Mouse (Mus musculus) midbrain, embryonic 12.5 days (tissue): Measurements from ENCODE around the gene Sord. TPM values are rescaled to one million over a fixed set of nuclear protein-coding genes. Genes with fewer than 3 reads are reported as not detected.

ENCODE experiments used
- ATAC-seq: fragments of 200-750 bp; cut with Nextera tagmentation; 2 replicates; pipeline ENCODE4 v1.8.0; 2017; ENCODE audit warnings: low read depth, moderate TSS enrichment, moderate library complexity; ENCODE audit not compliant: low FRiP score
- H3K27ac ChIP-seq: fragments of 300-500 bp; sonication (generic); replicated peaks from 2 replicates; pipeline ENCODE4 v1.5.1; 2016; ENCODE audit warnings: mild to moderate bottlenecking
- H3K27me3 ChIP-seq: fragments of 300-500 bp; sonication (generic); 2 replicates; pipeline ENCODE4 v1.6.1; 2016; ENCODE audit warnings: mild to moderate bottlenecking
- H3K36me3 ChIP-seq: fragments of 300-500 bp; sonication (generic); 2 replicates; pipeline ENCODE4 v1.6.1; 2016
- H3K4me1 ChIP-seq: fragments of 300-500 bp; sonication (generic); 2 replicates; pipeline ENCODE4 v1.6.1; 2016
- H3K4me2 ChIP-seq: fragments of 300-500 bp; sonication (generic); replicated peaks from 2 replicates; pipeline ENCODE4 v1.6.1; 2016; ENCODE audit warnings: mild to moderate bottlenecking, moderate library complexity
- H3K4me3 ChIP-seq: fragments of 300-500 bp; sonication (generic); 2 replicates; pipeline ENCODE4 v1.5.1; 2016; ENCODE audit warnings: mild to moderate bottlenecking
- H3K9ac ChIP-seq: fragments of 300-500 bp; sonication (generic); replicated peaks from 2 replicates; pipeline ENCODE4 v1.6.1; 2016; ENCODE audit warnings: mild to moderate bottlenecking, moderate library complexity
- H3K9me3 ChIP-seq: fragments of 300-500 bp; sonication (generic); 2 replicates; pipeline ENCODE4 v1.6.1; 2016; ENCODE audit warnings: mild to moderate bottlenecking
- WGBS: fragments of 180-500 bp; shearing (Covaris S2); methylation state at CpG from one replicate; pipeline ENCODE4 v1.1.7; 2016; 5-methylcytosine and 5-hydroxymethylcytosine counted together
- polyA plus RNA-seq: library from polyadenylated mRNA; unstranded; fragments of >200 nt; fragmentation: Nextera tagmentation; extraction: Ambion mirVana; gene quantifications from 2 replicates; pipeline ENCODE4 v1.2.1, GENCODE M21; 2016

The Sord gene
- polyA plus RNA-seq, 1 experiment from 2014 or later, result 25.3 TPM

- H3K4me1 ChIP-seq, result peaks cover 41% of the 10 kb centered on the region
- H3K4me3 ChIP-seq, result peak within 1 kb of the TSS; percentile 28
- no peak within 1 kb of the TSS for H3K27ac ChIP-seq
- peak within 1 kb of the TSS; percentile 47 for H3K4me2 ChIP-seq
- H3K9me3 ChIP-seq, result no peaks in the 10 kb centered on the region
- H3K9ac ChIP-seq, result no peak within 1 kb of the TSS
- H3K27me3 ChIP-seq, result peaks cover 100% of the 10 kb centered on the region
- no peaks in the 10 kb centered on the region for H3K36me3 ChIP-seq
- WGBS, result under 1% methylated on average over 43 of the region's 43 CpGs
- no peak for ATAC-seq
Measured at GRCm38 (mm10) chr2:122298596-122299490, 64.3 kb downstream of the Sord start, which contains the start of gene Duoxa2. Duoxa2 (plus strand) TSS chr2:122298900.

DNA sequence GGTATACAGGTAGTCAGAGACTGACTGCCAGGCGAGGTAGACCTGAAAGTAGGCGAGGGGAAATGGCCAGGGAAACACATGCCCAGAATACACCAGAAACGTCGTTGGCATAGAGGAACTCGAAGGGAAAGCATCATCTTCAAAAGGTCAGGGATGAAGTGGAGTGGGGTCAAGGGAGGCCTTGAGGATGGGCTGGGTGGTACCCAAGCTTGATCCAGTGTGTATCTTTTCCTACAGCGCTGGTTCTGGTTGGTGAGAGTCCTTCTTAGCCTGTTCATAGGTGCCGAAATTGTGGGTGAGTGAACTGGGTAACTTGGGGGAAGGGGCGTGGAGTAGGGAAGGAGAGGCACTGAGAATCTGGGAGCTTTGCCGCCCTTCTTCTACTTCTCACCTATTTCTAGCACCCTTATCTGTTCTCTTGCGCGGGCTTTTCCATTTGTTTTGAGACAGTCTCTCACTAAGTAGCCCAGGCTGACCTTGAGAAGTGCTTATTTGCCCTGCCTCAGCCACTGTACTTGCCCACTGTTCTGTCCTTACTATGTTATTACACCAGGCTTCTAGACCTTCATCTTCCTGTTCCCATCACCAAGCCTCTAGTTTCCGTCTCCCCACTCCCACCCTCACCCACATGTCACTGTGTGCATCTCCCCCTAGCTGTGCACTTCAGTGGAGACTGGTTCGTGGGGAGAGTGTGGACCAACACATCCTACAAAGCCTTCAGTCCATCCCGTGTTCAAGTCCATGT lies 65.5 kb downstream of the Sord start:
- ATAC-seq, result no peak

GRCm38 (mm10) chr2:122300656-122301020 lies 66.1 kb downstream of the Sord start:
- H3K4me3 ChIP-seq, result no peak overlapping the region
- peaks cover 41% of the 10 kb centered on the region for H3K4me1 ChIP-seq
- no peaks in the 10 kb centered on the region for H3K36me3 ChIP-seq
- WGBS, result 4% methylated on average over 14 of the region's 14 CpGs
- no peaks in the 10 kb centered on the region for H3K9me3 ChIP-seq
- H3K27me3 ChIP-seq, result peaks cover 100% of the 10 kb centered on the region
- no peak overlapping the region for H3K9ac ChIP-seq
- no peak overlapping the region for H3K27ac ChIP-seq
- ATAC-seq, result no peak
- H3K4me2 ChIP-seq, result peak overlapping the region; percentile 59; the same call in 1 of the 2 replicates

More for the DNA sequence above, 65.5 kb downstream of the Sord start:
- Histone ChIP-seq H3K4me3 (no peak overlapping the region), H3K4me1 (peaks cover 41% of the 10 kb centered on the region), H3K27ac (no peak overlapping the region), H3K36me3 (no peaks in the 10 kb centered on the region), H3K9ac (no peak overlapping the region), H3K4me2 (no peak overlapping the region), H3K9me3 (no peaks in the 10 kb centered on the region), H3K27me3 (peaks cover 100% of the 10 kb centered on the region)
- 10% methylated on average over 14 of the region's 14 CpGs for WGBS

DNA sequence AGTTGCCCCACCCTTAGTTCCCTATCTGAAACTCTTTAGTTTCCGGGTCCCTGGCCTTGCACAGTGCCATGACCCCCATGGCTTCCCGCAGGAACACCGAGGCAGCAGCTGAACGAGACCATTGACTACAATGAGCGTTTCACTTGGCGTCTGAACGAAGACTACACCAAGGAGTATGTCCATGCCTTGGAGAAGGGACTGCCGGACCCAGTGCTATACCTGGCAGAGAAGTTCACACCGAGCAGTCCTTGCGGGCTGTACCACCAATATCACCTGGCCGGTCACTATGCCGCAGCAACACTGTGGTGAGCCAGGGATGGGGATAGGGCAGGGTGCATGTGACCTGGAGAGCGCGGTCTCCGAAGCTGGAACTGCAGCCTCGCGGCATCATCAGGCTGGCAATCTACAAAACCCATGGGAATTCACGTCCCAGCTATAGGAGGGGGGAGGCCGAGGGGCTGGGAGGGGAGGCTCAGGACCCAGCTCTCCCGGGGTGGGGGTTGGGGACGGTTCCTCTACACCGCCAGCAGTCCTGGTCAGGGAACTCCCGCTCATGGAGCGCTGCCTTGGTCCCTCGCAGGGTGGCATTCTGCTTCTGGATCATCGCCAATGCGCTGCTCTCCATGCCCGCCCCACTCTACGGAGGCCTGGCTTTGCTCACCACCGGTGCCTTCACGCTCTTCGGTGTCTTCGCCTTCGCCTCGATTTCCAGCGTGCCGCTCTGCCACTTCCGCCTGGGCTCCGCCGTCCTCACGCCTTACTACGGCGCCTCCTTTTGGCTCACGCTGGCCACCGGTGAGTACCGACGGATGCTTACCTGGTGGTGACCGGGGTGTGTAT lies 66.8 kb downstream of the Sord start:
- Histone ChIP-seq H3K9ac (peak overlapping the region; percentile 20; the same call in 1 of the 2 replicates), H3K4me2 (peak overlapping the region; percentile 59), H3K27me3 (peaks cover 99% of the 10 kb centered on the region), H3K4me1 (peaks cover 41% of the 10 kb centered on the region), H3K4me3 (peak overlapping the region; percentile 45), H3K27ac (no peak overlapping the region), H3K9me3 (no peaks in the 10 kb centered on the region), H3K36me3 (no peaks in the 10 kb centered on the region)
- peak; percentile 52 for ATAC-seq
- 2% methylated on average over 48 of the region's 48 CpGs for WGBS

DNA sequence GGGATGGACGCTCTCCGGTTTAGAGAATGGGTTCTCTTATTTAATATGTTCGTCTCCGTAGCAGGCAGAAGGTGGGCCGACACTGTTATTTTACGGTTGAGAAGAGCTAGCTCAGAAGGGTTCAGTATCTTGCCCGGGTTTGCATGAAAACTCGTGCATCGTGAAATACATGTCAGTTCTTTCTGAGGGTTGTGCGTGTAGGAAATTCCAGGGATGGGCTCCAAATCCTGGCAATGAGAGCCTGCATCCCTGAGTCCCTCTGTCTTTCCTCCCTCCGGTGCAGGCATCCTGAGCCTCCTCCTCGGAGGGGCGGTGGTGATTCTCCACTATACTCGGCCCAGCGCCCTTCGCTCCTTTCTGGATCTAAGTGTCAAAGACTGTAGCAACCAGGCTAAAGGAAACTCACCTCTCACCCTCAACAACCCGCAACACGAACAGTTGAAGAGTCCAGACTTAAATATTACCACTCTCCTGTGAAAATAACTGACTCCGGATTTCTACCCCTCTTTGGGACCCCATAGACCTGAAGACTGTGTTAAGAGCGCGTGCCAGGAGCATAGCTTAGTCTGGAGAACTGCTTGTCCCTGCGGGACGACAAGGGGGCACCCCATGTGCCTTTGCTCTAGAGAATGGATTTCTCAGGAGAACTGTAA lies 67.5 kb downstream of the Sord start:
- Histone ChIP-seq H3K4me3 (peak overlapping the region; percentile 45), H3K9me3 (no peaks in the 10 kb centered on the region), H3K27me3 (peaks cover 99% of the 10 kb centered on the region), H3K4me1 (peaks cover 39% of the 10 kb centered on the region), H3K9ac (peak overlapping the region; percentile 20; the same call in 1 of the 2 replicates), H3K36me3 (no peaks in the 10 kb centered on the region), H3K27ac (no peak overlapping the region), H3K4me2 (peak overlapping the region; percentile 59)
- WGBS, result 8% methylated on average over 23 of the region's 23 CpGs
- ATAC-seq, result no peak

GRCm38 (mm10) chr2:122302574-122303241 lies 68.2 kb downstream of the Sord start:
- no peak overlapping the region for H3K4me2 ChIP-seq
- WGBS, result 8% methylated on average over 9 of the region's 9 CpGs

DNA sequence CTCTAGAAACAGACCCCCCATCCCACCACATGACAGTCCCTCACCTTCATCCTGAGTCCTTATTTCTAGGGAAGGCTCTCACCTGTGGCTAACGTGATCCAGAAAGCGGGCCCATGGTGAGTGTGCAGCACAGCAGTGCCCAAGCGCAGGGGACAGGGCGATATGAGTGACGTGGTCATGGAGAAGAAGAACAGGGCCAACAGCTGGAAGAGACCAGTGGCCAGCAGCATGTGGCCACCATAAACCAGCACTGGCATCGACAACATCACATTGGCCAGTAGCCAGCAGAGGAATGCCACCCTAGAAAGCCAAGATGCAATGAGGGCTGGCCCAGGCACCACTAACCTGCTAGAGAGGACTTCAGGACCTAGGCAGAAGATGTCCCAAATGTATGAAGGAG lies 70.0 kb downstream of the Sord start:
- ATAC-seq, result no peak
- Histone ChIP-seq H3K27ac (no peak overlapping the region), H3K9ac (no peak overlapping the region), H3K4me1 (peaks cover 15% of the 10 kb centered on the region), H3K9me3 (no peaks in the 10 kb centered on the region), H3K4me2 (no peak overlapping the region), H3K4me3 (no peak overlapping the region), H3K27me3 (peaks cover 86% of the 10 kb centered on the region), H3K36me3 (no peaks in the 10 kb centered on the region)
- WGBS, result 90% methylated on average over 6 of the region's 6 CpGs

More at GRCm38 (mm10) chr2:122302574-122303241, 68.2 kb downstream of the Sord start:
- Histone ChIP-seq H3K27me3 (peaks cover 94% of the 10 kb centered on the region), H3K9me3 (no peaks in the 10 kb centered on the region), H3K4me1 (peaks cover 32% of the 10 kb centered on the region), H3K9ac (no peak overlapping the region), H3K4me3 (no peak overlapping the region), H3K27ac (no peak overlapping the region), H3K36me3 (no peaks in the 10 kb centered on the region)
- peak; percentile 40; the same call in 1 of the 2 replicates for ATAC-seq

DNA sequence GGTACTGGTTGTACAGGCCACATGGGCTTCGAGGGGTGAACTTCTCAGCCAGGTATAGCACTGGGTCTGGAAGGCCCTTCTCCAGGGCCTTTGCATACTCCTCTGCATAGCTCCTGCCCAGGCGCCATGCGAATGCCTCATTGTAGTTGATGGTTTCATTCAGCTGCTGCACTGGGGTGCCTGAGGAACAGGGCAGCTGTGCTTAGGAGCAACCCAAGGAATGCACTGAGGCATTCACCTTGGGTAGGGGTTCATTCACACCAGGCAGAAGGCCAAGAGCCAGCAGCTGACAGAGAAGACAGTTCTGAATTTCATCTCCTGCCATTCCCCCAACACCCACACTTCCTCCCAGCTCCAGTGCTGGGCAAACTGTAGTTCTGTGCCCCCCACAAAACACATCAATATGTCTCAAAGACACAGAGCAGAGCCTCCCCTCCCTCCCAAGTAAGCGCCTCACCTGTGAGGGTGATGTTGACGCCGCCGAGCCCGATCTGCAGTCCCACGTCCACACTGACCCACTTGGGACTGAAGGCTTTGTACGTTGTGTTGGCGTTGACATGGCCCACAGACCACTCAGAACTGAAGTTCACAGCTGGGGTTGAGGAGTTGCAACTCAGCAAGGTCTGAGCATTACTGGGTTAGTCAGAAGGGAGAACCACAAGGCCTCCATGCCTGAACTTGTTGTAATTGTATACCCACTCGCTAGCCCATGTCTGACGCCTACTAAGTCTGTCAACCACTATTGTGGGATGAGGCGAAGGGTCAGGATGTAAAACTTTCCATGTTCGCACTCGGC lies 70.7 kb downstream of the Sord start:
- no peak overlapping the region for H3K27ac ChIP-seq
- no peaks in the 10 kb centered on the region for H3K36me3 ChIP-seq
- no peak overlapping the region for H3K4me3 ChIP-seq
- no peak overlapping the region for H3K4me2 ChIP-seq
- WGBS, result 86% methylated on average over 16 of the region's 16 CpGs
- no peaks in the 10 kb centered on the region for H3K9me3 ChIP-seq
- no peak overlapping the region for H3K9ac ChIP-seq
- no peak for ATAC-seq
- peaks cover 15% of the 10 kb centered on the region for H3K4me1 ChIP-seq
- H3K27me3 ChIP-seq, result peaks cover 79% of the 10 kb centered on the region

DNA sequence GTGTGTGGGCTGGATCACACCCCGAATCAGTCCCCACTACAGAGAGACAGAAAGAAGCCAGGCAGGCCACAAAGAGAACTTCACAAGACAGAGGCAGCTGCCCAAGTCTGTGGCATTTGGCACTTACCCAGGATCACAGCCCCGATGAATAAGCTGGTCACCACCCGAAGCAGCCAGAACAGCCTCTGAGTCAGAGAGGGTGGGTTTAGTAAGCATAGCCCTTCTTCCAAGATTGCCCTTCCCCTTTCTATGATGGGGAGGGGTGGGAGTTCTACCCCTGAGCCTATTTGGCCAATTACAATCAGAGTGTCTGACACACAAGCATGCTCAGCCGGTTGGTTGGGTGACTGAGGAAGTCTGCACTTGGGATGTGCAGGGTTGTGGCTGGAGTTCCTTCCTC lies 71.6 kb downstream of the Sord start:
- H3K4me3 ChIP-seq, result no peak overlapping the region
- H3K9ac ChIP-seq, result no peak overlapping the region
- 79% methylated on average over 4 of the region's 4 CpGs for WGBS
- no peaks in the 10 kb centered on the region for H3K36me3 ChIP-seq
- no peak for ATAC-seq
- no peak overlapping the region for H3K27ac ChIP-seq
- H3K9me3 ChIP-seq, result no peaks in the 10 kb centered on the region
- no peak overlapping the region for H3K4me2 ChIP-seq
- peaks cover 70% of the 10 kb centered on the region for H3K27me3 ChIP-seq
- H3K4me1 ChIP-seq, result peaks cover 11% of the 10 kb centered on the region

- 46% methylated on average over 3 of the region's 3 CpGs for WGBS
- Histone ChIP-seq H3K4me1 (peaks cover 9% of the 10 kb centered on the region), H3K27me3 (peaks cover 65% of the 10 kb centered on the region), H3K4me3 (no peak overlapping the region), H3K4me2 (no peak overlapping the region), H3K27ac (no peak overlapping the region), H3K36me3 (no peaks in the 10 kb centered on the region), H3K9ac (no peak overlapping the region), H3K9me3 (no peaks in the 10 kb centered on the region)
- no peak for ATAC-seq
Measured at GRCm38 (mm10) chr2:122309647-122310046, 75.1 kb downstream of the Sord start.
